Comparison of ENCODE assay signal across 8 mouse cellular contexts in the genomic region with DNA sequence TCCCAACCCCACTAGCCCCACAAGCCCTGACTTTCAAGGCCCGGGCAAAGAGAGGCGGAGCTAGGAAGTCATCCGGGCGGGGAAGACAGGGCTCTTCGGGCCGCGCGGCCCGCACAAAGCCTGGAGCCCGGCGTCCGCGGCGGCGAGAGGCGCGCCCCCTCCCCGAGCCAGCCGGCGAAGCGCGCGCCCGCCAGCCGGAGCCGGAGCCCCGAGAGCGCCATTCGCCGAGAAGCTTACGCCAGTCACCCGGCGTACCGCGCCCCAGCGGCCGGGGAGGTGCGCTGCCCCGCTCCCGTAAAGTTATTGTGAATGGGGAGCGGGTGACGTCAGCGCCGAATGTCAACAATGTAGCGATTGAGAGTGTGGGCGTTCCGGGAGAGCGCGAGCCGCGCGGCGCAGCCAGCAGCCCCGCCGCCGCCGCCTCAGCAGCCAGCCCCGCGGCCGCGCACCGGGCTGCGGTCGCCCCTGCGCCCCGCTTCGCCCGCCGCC. TPM values are rescaled to one million over a fixed set of nuclear protein-coding genes. Genes with fewer than 3 reads are reported as not detected.
DNase-seq lines count a peak whose midpoint lies in the region; ATAC-seq and TF ChIP-seq lines count a peak whose summit lies in the region.

Gene Bach2, plus strand, starts transcription at position 439 of the 489 bp plus-strand sequence.

- WGBS in forebrain, embryonic 16.5 days, result under 1% methylated on average over 68 of the region's 69 CpGs
- WGBS in lung, adult 2 months, result under 1% methylated on average over 54 of the region's 69 CpGs
- WGBS in olfactory bulb, adult 2 months, result 1% methylated on average over 65 of the region's 69 CpGs
- WGBS in thymus, adult 2 months, result under 1% methylated on average over 63 of the region's 69 CpGs

- no peaks in the 10 kb centered on the region for H3K9me3 ChIP-seq in ES-Bruce4 (replicated peaks; ENCODE audit: control insufficient read depth, insufficient read depth, low read length, poor library complexity, severe bottlenecking)
- no peaks in the 10 kb centered on the region for H3K9me3 ChIP-seq in forebrain, embryonic 16.5 days (ENCODE audit: control insufficient read depth, low read length)

- H3K4me3 ChIP-seq in ES-Bruce4 (ENCODE audit: low read depth, low read length), result peak within 1 kb of the TSS; percentile 77
- H3K4me3 ChIP-seq in forebrain, embryonic 16.5 days (replicated peaks; ENCODE audit: low read length), result peak within 1 kb of the TSS; percentile 86
- H3K4me3 ChIP-seq in layer of hippocampus, adult 2 months, result peak within 1 kb of the TSS; percentile 76
- H3K4me3 ChIP-seq in lung, adult 2 months (replicated peaks; ENCODE audit: extremely low read depth, low read depth, low read length), result peak within 1 kb of the TSS; percentile 85
- peak within 1 kb of the TSS; percentile 97 for H3K4me3 ChIP-seq in olfactory bulb, adult 2 months (ENCODE audit: insufficient read depth, low read depth, low read length)
- peak within 1 kb of the TSS; percentile 96 for H3K4me3 ChIP-seq in thymus, adult 2 months (ENCODE audit: control insufficient read depth, insufficient read depth, low read length)

- TF ChIP-seq EP300 in ES-Bruce4 (IDR thresholded peaks at IDR 0.05; ENCODE audit: insufficient read depth, low read depth, low read length), result no peak

- H3K27me3 ChIP-seq in ES-Bruce4 (ENCODE audit: control insufficient read depth, insufficient read depth, low read length, poor library complexity, severe bottlenecking), result peaks cover 8% of the 10 kb centered on the region; the same call in 1 of the 2 replicates
- H3K27me3 ChIP-seq in forebrain, embryonic 16.5 days (replicated peaks; ENCODE audit: control insufficient read depth, insufficient read depth, low read length), result no peaks in the 10 kb centered on the region
- H3K27me3 ChIP-seq in thymus, adult 2 months (ENCODE audit: control insufficient read depth, insufficient read depth, low read length), result no peaks in the 10 kb centered on the region

- peak; percentile 74 for DNase-seq in c-Kit-positive CD71-positive TER-119-positive erythroid progenitor cells, embryonic 14.5 days (ENCODE audit: low spot score)
- DNase-seq in heart, postnatal 36 days, result peak; percentile 85 to 89
- peak; percentile 87 to 90 for DNase-seq in layer of hippocampus, adult 2 months (ENCODE audit: low spot score in 2 of 2)
- DNase-seq in lung, adult 2 months, result peak; percentile 90
- DNase-seq in thymus, adult 2 months, result peak; percentile 93

- peak; percentile 88 for ATAC-seq in forebrain, embryonic 16.5 days

- no peak for TF ChIP-seq CTCF in ES-Bruce4 (IDR thresholded peaks at IDR 0.05; ENCODE audit: low read depth, low read length)
- TF ChIP-seq CTCF in layer of hippocampus, adult 2 months (conservative IDR thresholded peaks at IDR 0.05), result peak; percentile 63
- no peak for TF ChIP-seq CTCF in lung, adult 2 months (IDR thresholded peaks at IDR 0.05; ENCODE audit: insufficient read depth, low read length)
- no peak for TF ChIP-seq CTCF in olfactory bulb, adult 2 months (IDR thresholded peaks at IDR 0.05; ENCODE audit: insufficient read depth, low read depth, low read length)
- TF ChIP-seq CTCF in thymus, adult 2 months (IDR thresholded peaks at IDR 0.05; ENCODE audit: borderline replicate concordance, control insufficient read depth, extremely low read depth, insufficient read depth, low read length, poor library complexity), result peak; percentile 71; the same call in 1 of the 2 replicates

- peak within 1 kb of the TSS; percentile 94 for H3K9ac ChIP-seq in ES-Bruce4 (ENCODE audit: low read depth, poor library complexity, severe bottlenecking)
- H3K9ac ChIP-seq in forebrain, embryonic 16.5 days (replicated peaks; ENCODE audit: low read depth, low read length), result peak within 1 kb of the TSS; percentile 97

- no peaks in the 10 kb centered on the region for H3K36me3 ChIP-seq in ES-Bruce4 (ENCODE audit: control insufficient read depth, insufficient read depth, low read length, poor library complexity, severe bottlenecking)
- H3K36me3 ChIP-seq in forebrain, embryonic 16.5 days (ENCODE audit: control insufficient read depth, insufficient read depth), result no peaks in the 10 kb centered on the region
- no peaks in the 10 kb centered on the region for H3K36me3 ChIP-seq in thymus, adult 2 months (ENCODE audit: control insufficient read depth, insufficient read depth, low read length)

- no peaks in the 10 kb centered on the region for H3K4me1 ChIP-seq in ES-Bruce4 (ENCODE audit: control insufficient read depth, insufficient read depth, low read length)
- peaks cover 39% of the 10 kb centered on the region for H3K4me1 ChIP-seq in forebrain, embryonic 16.5 days (replicated peaks; ENCODE audit: control insufficient read depth, insufficient read depth, low read length)
- peaks cover 8% of the 10 kb centered on the region for H3K4me1 ChIP-seq in lung, adult 2 months (ENCODE audit: control insufficient read depth, insufficient read depth, low read length)
- peaks cover 11% of the 10 kb centered on the region; the same call in 1 of the 2 replicates for H3K4me1 ChIP-seq in olfactory bulb, adult 2 months (ENCODE audit: control insufficient read depth, insufficient read depth, low read length)
- peaks cover 7% of the 10 kb centered on the region for H3K4me1 ChIP-seq in thymus, adult 2 months (replicated peaks; ENCODE audit: control insufficient read depth, insufficient read depth, low read length)

- peak within 1 kb of the TSS; percentile 86 for H3K4me2 ChIP-seq in forebrain, embryonic 16.5 days (ENCODE audit: low read length)

- intact Hi-C loops in heart, postnatal 36 days (cut with DNase I), result loop anchor here (2.0 to 5.0 kb wide), 3 partner anchors 36 to 298 kb away; no protein-coding TSS in a partner anchor

- no peak within 1 kb of the TSS for H3K27ac ChIP-seq in ES-Bruce4 (ENCODE audit: insufficient read depth, low read length)
- H3K27ac ChIP-seq in forebrain, embryonic 16.5 days (ENCODE audit: low read length), result peak within 1 kb of the TSS; percentile 98
- H3K27ac ChIP-seq in layer of hippocampus, adult 2 months, result peak within 1 kb of the TSS; percentile 97
- H3K27ac ChIP-seq in olfactory bulb, adult 2 months (ENCODE audit: insufficient read depth, low read depth, low read length), result peak within 1 kb of the TSS; percentile 71
- H3K27ac ChIP-seq in thymus, adult 2 months (ENCODE audit: control insufficient read depth, insufficient read depth, low read length), result peak within 1 kb of the TSS; percentile 47; the same call in 1 of the 2 replicates

- TF ChIP-seq POLR2A in ES-Bruce4 (IDR thresholded peaks at IDR 0.05; ENCODE audit: insufficient read depth, low read length), result no peak
- TF ChIP-seq POLR2A in lung, adult 2 months (IDR thresholded peaks at IDR 0.05; ENCODE audit: borderline replicate concordance, extremely low read depth, low read depth, low read length), result no peak
- TF ChIP-seq POLR2A in olfactory bulb, adult 2 months (IDR thresholded peaks at IDR 0.05; ENCODE audit: insufficient read depth, low read depth, low read length), result no peak; the same call in 1 of the 2 replicates
- peak; percentile 24; the same call in 1 of the 2 replicates for TF ChIP-seq POLR2A in thymus, adult 2 months (IDR thresholded peaks at IDR 0.05; ENCODE audit: control insufficient read depth, extremely low read depth, insufficient read depth, low read length, poor library complexity)

RNA-seq across cellular contexts. Expression of gene Bach2, which starts in this region (rescaled TPM):
- polyA plus RNA-seq in ES-Bruce4 (2011; ENCODE audit: insufficient read depth, insufficient read length, low read depth, missing spikeins), result 14.2 and 18.7 TPM in 2 replicates
- polyA plus RNA-seq in forebrain, embryonic 16.5 days (2015; fragmentation: Nextera tagmentation; extraction: Ambion mirVana), result 32.7 and 33.3 TPM in 2 replicates
- total RNA-seq in heart, postnatal 36 days (2021), result 1 to 10 TPM; 5.4 to 6.4 TPM
- total RNA-seq in layer of hippocampus, adult 2 months (2021), result 10 to 100 TPM; 11.1 to 15.6 TPM
- polyA plus RNA-seq in lung, adult 2 months (2012; rRNA removed), result 3.8 and 7.5 TPM in 2 replicates
- polyA plus RNA-seq in olfactory bulb, adult 2 months (2012; ENCODE audit: insufficient read depth, insufficient read length, low replicate concordance, missing spikeins), result not detected in 2 replicates
- polyA plus RNA-seq in thymus, adult 2 months (2012; rRNA removed), result 9.4 and 10.5 TPM in 2 replicates

Comparison
In these comparisons a context has a peak if more than half of its experiments do, and no peak if none do; other contexts are left out.
1. CTCF ChIP-seq: peak in layer of hippocampus, adult 2 months (single experiment) and thymus, adult 2 months (single experiment); none in ES-Bruce4 (single experiment), lung, adult 2 months (single experiment) and olfactory bulb, adult 2 months (single experiment).
2. Peak in every context shown above with its lines, with median percentiles within 50 percentile points of each other: H3K4me3 ChIP-seq and DNase-seq.